Mouse (Mus musculus) adrenal gland, postnatal 25 days (tissue): ENCODE data around the gene Tdrd9. TPM values are rescaled to one million over a fixed set of nuclear protein-coding genes. Genes with fewer than 3 reads are reported as not detected.

Experiments used
- DNase-seq: peaks from one replicate; pipeline ENCODE4 v3.0.0; 2021; ENCODE audit warnings: mixed read lengths
- total RNA-seq: library from RNA; stranded (reverse); gene quantifications from 2 replicates; pipeline ENCODE4 v1.2.3, GENCODE M21; 2021

Tdrd9 gene
- total RNA-seq, 1 experiment from 2014 or later: not detected

- no peak for DNase-seq
These were observed 8.0 kb upstream of the Tdrd9 start for GRCm38 (mm10) chr12:111963339-111963738.

DNA sequence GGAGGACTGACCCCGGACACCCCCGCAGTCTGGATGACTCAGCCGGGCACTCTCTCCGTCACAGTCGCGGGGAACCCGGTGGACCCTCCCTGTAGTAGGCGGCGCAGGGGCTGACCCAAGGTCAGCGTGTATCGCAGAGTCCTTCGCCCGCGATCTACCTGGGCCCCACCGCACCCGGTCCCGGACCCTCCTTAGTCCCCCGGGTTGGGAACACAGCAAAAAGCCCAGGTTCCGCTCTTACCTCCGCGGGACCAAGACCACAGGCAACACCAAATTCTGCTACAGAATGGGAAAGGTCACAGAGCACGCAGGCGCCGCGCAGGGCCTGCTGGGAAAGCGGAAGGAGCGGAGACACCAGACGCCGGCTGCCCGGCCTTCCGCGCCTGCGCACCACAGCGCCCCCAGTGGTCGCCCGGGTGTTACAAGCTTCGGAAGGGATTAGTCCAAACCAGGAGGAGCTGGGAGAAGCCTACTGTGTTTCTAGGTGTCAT, 4.6 kb upstream of the Tdrd9 start, which contains the start of gene Atp5mpl:
Gene Atp5mpl, minus strand, starts transcription at position 295 of the 491 bp plus-strand sequence.
- DNase-seq: peak; percentile 99

GRCm38 (mm10) chr12:111970085-111970484, 1.3 kb upstream of the Tdrd9 start:
- DNase-seq: no peak

DNA sequence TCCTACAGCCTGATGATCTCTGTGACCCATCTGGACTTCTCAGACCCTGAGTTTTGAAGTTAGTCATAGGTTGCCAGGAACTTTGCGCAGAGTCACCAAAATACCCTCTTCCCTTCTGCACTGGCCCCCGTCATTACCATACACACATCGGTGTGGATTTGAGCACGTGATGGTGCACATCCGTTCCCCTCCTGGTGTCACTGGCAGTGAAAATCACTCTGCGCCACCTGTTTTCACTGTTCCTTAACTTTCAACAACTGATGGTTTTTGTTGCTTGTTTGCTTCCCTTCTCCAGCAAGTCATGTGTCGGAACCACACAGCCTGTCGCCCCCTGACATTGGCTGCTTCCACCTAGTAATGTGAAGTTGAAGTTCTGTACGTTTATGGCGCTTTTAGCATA, 1.1 kb downstream of the Tdrd9 start:
- no peak for DNase-seq

DNA sequence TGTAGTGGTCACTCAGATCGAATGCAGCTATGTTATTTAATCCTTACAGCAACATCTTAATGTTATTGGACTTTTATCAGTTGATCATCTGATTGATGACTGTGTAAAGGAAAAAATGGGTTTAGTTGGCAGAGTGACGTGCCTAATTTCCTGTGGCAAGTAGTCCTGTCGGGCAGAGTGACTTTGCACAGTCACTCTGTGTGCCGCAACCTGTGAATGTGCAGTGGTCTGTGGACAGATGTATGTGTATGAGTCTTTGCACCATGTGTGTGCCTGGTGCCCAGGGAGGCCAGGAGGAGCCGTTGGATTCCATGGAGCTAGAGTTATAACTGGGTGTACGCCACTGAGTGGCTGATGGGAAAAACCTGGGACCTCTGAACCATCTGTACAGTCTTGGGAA, 3.2 kb downstream of the Tdrd9 start:
- DNase-seq: no peak

- DNase-seq: no peak
These were observed 5.8 kb downstream of the Tdrd9 start for GRCm38 (mm10) chr12:111977138-111977537.

DNA sequence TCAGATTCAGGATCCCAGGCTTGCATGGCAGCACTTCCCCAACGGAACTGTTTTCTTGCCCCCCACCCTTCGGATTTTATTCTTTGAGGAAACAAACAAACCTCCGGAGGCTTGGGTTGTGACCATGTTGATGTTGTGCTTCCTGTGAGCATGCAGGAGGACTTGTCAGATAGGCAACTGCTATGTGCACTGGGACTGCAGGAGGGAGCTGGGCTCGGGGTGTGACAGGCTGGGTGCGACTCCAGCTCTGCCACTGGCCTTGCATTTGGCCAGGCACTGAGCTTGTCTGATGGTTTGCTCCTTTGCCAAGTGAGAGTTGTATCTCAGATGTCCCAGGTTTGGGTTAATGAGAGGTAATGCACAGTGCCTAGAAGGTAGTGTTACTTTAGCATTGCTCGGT, 6.9 kb downstream of the Tdrd9 start:
- DNase-seq: no peak

GRCm38 (mm10) chr12:111980887-111981367, 9.6 kb downstream of the Tdrd9 start, which contains the start of gene Rd3l:
Gene Rd3l, minus strand, starts transcription at chr12:111981317.
- DNase-seq: no peak

DNA sequence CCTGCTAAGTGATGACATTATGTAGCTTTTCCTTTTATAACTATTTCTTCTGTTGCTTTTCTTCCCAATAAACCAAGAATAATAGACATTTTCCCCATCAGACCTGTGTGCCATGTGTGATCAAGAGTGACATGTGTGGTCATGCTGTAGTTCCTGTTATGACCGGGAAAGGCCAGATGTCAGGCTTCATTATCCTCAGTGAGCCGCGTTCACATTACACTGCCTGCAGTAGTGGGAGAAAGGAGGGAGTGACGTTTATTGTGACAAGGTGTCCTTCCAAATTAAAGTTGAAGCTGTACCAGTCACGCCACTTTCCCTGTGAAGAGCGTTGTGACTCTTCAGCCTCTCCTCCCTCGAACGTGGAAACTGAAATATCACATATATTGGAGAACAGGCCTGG, 10.5 kb downstream of the Tdrd9 start:
- no peak for DNase-seq

GRCm38 (mm10) chr12:111983165-111983564, 11.8 kb downstream of the Tdrd9 start:
- no peak for DNase-seq

DNA sequence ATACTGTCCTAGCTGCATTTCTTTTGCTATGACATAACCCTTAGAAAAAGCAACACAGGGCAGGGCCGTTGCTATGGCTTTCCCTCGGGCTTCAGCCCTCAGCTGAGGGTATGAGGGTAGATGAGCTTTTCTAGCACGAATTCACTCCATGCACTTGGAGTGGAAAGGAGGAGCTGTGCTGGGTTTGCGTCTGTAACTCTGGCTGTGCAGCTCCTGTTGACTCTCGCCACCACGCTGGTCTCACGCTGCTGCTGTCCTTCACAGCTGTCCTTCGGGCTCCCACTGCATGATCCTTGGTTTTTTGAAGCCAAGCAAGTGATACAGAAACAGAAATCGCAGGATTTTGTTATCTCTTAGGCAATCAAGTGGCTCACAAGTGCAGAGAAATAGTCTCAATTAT, 15.4 kb downstream of the Tdrd9 start:
- peak; percentile 17 for DNase-seq

- no peak for DNase-seq
These were observed 21.3 kb downstream of the Tdrd9 start for GRCm38 (mm10) chr12:111992626-111993025.

GRCm38 (mm10) chr12:111995161-111995560, 23.8 kb downstream of the Tdrd9 start:
- DNase-seq: no peak

GRCm38 (mm10) chr12:111999735-112000134, 28.4 kb downstream of the Tdrd9 start:
- DNase-seq: no peak

DNA sequence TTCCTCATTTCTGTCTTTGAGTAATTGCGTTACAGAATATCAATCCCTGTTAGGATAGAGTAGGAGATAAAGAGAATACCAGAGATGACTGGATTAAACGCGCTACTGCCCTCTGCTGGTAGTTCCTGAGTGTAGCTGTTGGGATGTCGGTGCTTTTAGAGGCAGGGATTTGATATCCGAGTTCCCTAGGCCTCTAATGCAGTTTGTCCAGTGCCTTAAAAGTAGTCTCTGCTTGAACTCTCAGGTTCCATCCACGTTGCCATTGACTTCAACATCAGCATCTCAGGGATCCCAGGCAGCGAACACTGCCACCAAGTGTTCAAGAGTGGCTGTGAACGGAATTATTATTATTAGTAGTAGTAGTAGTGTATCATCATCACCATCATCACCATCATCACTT, 29.9 kb downstream of the Tdrd9 start:
- peak; percentile 72 for DNase-seq

DNA sequence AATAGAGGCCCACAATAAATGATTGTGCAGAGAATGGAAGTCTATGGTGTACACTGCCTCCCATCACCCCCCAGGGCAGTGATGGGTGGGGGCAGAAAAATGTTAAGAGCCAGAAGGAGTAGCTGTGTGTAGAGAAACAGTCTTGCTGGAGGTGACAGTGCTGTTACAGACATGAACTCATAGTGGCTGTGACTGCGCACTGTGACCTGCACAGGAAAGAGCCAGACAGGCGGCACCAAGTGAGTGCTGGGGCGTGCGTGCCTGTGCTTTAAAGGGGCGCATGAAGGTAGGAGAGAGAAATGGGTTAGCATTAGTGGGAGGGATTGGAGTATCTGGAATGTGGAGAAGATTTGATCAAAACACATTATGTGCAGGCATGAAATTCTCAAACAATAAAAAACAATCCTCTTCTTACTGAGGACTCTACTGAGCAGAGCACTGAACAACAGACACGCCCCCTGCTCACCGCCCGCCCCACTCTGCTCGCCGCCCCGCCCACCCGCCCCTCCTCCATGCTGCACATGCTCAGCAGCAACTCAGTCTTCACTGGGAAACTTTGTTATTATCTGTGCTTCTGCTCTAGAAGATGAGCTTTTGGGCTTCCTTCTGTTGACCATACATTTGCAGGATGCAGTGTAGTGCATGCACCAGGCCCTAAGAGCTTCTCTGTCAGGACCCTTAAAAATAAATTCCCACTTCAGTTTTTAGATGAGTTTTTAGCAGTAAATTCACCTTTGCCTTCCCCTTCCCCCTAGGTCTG, 41.3 kb downstream of the Tdrd9 start:
- DNase-seq: no peak

- no peak for DNase-seq
These were observed 42.0 kb downstream of the Tdrd9 start for GRCm38 (mm10) chr12:112013271-112013801.

DNA sequence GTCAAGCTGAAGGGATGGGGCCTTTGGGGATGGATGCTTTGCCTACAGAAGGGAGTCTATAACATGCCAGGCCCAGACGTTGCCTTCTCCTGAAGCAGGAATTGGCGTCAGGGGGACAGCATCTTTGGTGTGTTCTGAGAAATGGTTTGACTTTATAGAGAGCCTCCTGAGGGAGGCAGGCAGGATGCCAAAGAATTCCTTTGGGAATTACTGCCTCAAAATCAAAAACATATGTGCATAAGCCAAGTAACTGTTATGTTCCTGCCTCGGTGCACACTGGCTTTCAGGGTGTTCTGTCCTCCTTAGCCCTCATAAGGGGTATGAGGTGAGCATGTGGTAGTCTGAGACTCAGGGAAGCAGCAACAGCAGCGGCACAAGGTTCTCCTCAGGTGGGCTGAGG, 45.0 kb downstream of the Tdrd9 start:
- DNase-seq: no peak

- DNase-seq: no peak
These were observed 51.9 kb downstream of the Tdrd9 start for GRCm38 (mm10) chr12:112023306-112023705.

DNA sequence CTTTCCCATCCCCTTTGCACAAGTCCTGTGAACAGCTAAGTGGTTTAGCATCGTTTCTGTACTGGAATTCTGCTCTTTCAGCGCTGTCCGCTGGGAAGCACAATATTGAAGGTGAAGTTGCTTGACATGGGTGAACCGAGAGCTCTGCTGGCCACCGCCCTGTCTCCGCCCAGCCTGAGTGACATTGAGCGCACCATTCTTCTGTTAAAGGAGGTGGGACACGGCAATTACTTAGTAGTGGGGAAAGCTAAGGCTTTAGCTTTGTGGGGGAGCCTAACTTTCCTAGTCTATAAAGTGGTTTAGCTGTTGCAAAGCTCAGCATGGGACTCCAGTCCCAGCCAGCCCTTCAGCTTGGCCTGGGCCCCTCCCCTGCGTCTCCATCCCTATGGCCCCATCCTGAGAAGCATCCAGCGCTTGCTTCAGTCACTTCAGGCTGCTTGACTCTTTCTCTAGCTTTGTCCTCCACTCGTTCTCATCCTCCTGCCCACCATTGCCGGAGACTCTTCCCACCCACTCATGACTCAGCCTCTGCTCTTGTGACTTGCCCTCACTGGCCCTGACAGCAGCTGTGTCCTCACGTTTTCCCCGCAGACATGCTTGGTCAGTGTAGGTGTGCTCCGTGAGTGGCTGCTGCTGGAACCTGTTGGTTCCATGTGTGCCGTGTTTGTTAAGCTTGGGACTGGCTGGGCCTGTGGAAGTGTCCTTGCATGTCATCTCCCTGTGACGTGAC, 53.4 kb downstream of the Tdrd9 start:
- no peak for DNase-seq

GRCm38 (mm10) chr12:112025457-112025856, 54.1 kb downstream of the Tdrd9 start:
- no peak for DNase-seq

- DNase-seq: no peak
These were observed 54.7 kb downstream of the Tdrd9 start for GRCm38 (mm10) chr12:112025907-112026645.
